Mouse (Mus musculus): ENCODE data around the gene Vps9d1.
"Not testable (repeated sequence)": the region's sequence is repeated elsewhere in the genome, so short reads cannot be mapped to it uniquely, and the experiment has no call there.

Vps9d1 gene

GRCm38 (mm10) chr8:123254099-123254885, at the start of gene Vps9d1, which contains the start of gene Zfp276:
Gene Vps9d1 (minus strand): TSS chr8:123254348.
Gene Zfp276 (plus strand): TSS chr8:123254195.
- DNase-seq (ENCODE audit: low spot score): peak; percentile 78

- DNase-seq (ENCODE audit: low spot score): no peak
Measured at GRCm38 (mm10) chr8:123298301-123298700, 44.2 kb upstream of the Vps9d1 start.

GRCm38 (mm10) chr8:123292785-123293184, 38.6 kb upstream of the Vps9d1 start:
- no peak for DNase-seq (ENCODE audit: low spot score)

GRCm38 (mm10) chr8:123292281-123292680, 38.1 kb upstream of the Vps9d1 start:
- DNase-seq (ENCODE audit: low spot score): no peak

GRCm38 (mm10) chr8:123291716-123292115, 37.6 kb upstream of the Vps9d1 start:
- DNase-seq (ENCODE audit: low spot score): no peak

GRCm38 (mm10) chr8:123290679-123291078, 36.5 kb upstream of the Vps9d1 start:
- no peak for DNase-seq (ENCODE audit: low spot score)

- peak; percentile 3 for DNase-seq (ENCODE audit: low spot score)
Measured at GRCm38 (mm10) chr8:123290166-123290565, 36.0 kb upstream of the Vps9d1 start.

GRCm38 (mm10) chr8:123287362-123287761, 33.2 kb upstream of the Vps9d1 start:
- no peak for DNase-seq (ENCODE audit: low spot score)

GRCm38 (mm10) chr8:123284493-123284892, 30.3 kb upstream of the Vps9d1 start:
- no peak for DNase-seq (ENCODE audit: low spot score)

GRCm38 (mm10) chr8:123283991-123284390, 29.8 kb upstream of the Vps9d1 start:
- no peak for DNase-seq (ENCODE audit: low spot score)

- DNase-seq (ENCODE audit: low spot score): not testable (repeated sequence)
Measured at GRCm38 (mm10) chr8:123282994-123283393, 28.8 kb upstream of the Vps9d1 start.

- DNase-seq (ENCODE audit: low spot score): no peak
Measured at GRCm38 (mm10) chr8:123280302-123281094, 26.4 kb upstream of the Vps9d1 start.

GRCm38 (mm10) chr8:123279828-123280227, 25.7 kb upstream of the Vps9d1 start:
- DNase-seq (ENCODE audit: low spot score): no peak

- DNase-seq (ENCODE audit: low spot score): no peak
Measured at GRCm38 (mm10) chr8:123278445-123278844, 24.3 kb upstream of the Vps9d1 start.

GRCm38 (mm10) chr8:123275096-123275495, 20.9 kb upstream of the Vps9d1 start:
- DNase-seq (ENCODE audit: low spot score): no peak

- no peak for DNase-seq (ENCODE audit: low spot score)
Measured at GRCm38 (mm10) chr8:123274447-123274846, 20.3 kb upstream of the Vps9d1 start.

- DNase-seq (ENCODE audit: low spot score): no peak
Measured at GRCm38 (mm10) chr8:123271901-123272300, 17.8 kb upstream of the Vps9d1 start.

GRCm38 (mm10) chr8:123271147-123271546, 17.0 kb upstream of the Vps9d1 start:
- DNase-seq (ENCODE audit: low spot score): no peak

GRCm38 (mm10) chr8:123267926-123268656, 13.9 kb upstream of the Vps9d1 start:
- DNase-seq (ENCODE audit: low spot score): no peak

GRCm38 (mm10) chr8:123257593-123257992, 3.4 kb upstream of the Vps9d1 start:
- DNase-seq (ENCODE audit: low spot score): not testable (repeated sequence)

GRCm38 (mm10) chr8:123257114-123257513, 3.0 kb upstream of the Vps9d1 start:
- DNase-seq (ENCODE audit: low spot score): no peak

- DNase-seq (ENCODE audit: low spot score): no peak
Measured at GRCm38 (mm10) chr8:123255170-123255569, 1.0 kb upstream of the Vps9d1 start.
